ENCODE assay signal across 11 mouse cellular contexts in genomic region chr2:106318695-106319266, GRCm38 (mm10).
DNase-seq lines count a peak whose midpoint lies in the region; ATAC-seq and TF ChIP-seq lines count a peak whose summit lies in the region.
"Had no signal": no experiment of that assay in that cellular context is flagged by ENCODE, and none has a peak within 500 bp of the region (broad histone marks: within the 10 kb centered on the region; RNA-seq: fewer than 3 reads in every experiment).

No protein-coding gene starts in this region.

- ATAC-seq in erythroid progenitor cell, adult 5-6 weeks (replicated peaks; ENCODE audit: low FRiP score, poor library complexity, severe bottlenecking), result no peak

- no peaks in the 10 kb centered on the region for H3K36me3 ChIP-seq in thymus, adult 2 months (ENCODE audit: control insufficient read depth, insufficient read depth, low read length)
- H3K36me3 ChIP-seq: neural tube, embryonic 13.5 days had no signal

- DNase-seq in left cerebral cortex, adult 2 months (ENCODE audit: extremely low spot score in 1 of 2, low spot score in 2 of 2), result no peak
- DNase-seq in left cerebral cortex, adult 8-10 months (ENCODE audit: low spot score in 2 of 2), result no peak
- DNase-seq in brain, adult 2 months (ENCODE audit: low read depth, low spot score), result peak; percentile 59
- DNase-seq in embryo, embryonic 11 days, result peak; percentile 23
- DNase-seq in mesoderm, embryonic 11.5 days (ENCODE audit: low read depth, low spot score), result peak; percentile 6
- DNase-seq in natural killer cell, adult 2 months (ENCODE audit: low spot score in 2 of 2), result no peak
- DNase-seq in thymus, adult 2 months, result no peak
- DNase-seq: lung, postnatal 36 days; thymus, postnatal 36 days had no signal

- WGBS in thymus, adult 2 months, result 90% methylated on average over 3 of the region's 3 CpGs

- intact Hi-C loops in left cerebral cortex, adult 2 months (cut with DNase I), result loop anchor here (5.0 to 10.0 kb wide), 2 partner anchors 234 to 1061 kb away; no protein-coding TSS in a partner anchor

- no peaks in the 10 kb centered on the region for H3K4me1 ChIP-seq in thymus, adult 2 months (replicated peaks; ENCODE audit: control insufficient read depth, insufficient read depth, low read length)
- H3K4me1 ChIP-seq: neural tube, embryonic 13.5 days had no signal

- no peak overlapping the region for H3K4me3 ChIP-seq in left cerebral cortex, adult 2 months
- H3K4me3 ChIP-seq in thymus, adult 2 months (ENCODE audit: control insufficient read depth, insufficient read depth, low read length), result no peak overlapping the region
- H3K4me3 ChIP-seq: neural tube, embryonic 13.5 days had no signal

- no peak overlapping the region for H3K27ac ChIP-seq in left cerebral cortex, adult 2 months
- no peak overlapping the region for H3K27ac ChIP-seq in thymus, adult 2 months (ENCODE audit: control insufficient read depth, insufficient read depth, low read length)
- H3K27ac ChIP-seq: neural tube, embryonic 13.5 days had no signal

- TF ChIP-seq CTCF in left cerebral cortex, adult 2 months (IDR thresholded peaks at IDR 0.05), result peak; percentile 55
- no peak for TF ChIP-seq CTCF in thymus, adult 2 months (IDR thresholded peaks at IDR 0.05; ENCODE audit: borderline replicate concordance, control insufficient read depth, extremely low read depth, insufficient read depth, low read length, poor library complexity)

- H3K27me3 ChIP-seq in thymus, adult 2 months (ENCODE audit: control insufficient read depth, insufficient read depth, low read length), result no peaks in the 10 kb centered on the region
- H3K27me3 ChIP-seq: neural tube, embryonic 13.5 days had no signal

- TF ChIP-seq POLR2A in thymus, adult 2 months (IDR thresholded peaks at IDR 0.05; ENCODE audit: control insufficient read depth, extremely low read depth, insufficient read depth, low read length, poor library complexity), result no peak

Comparison
In these comparisons a context has a peak if more than half of its experiments do, and no peak if none do; other contexts are left out.
1. DNase-seq: peak in brain, adult 2 months (single experiment), embryo, embryonic 11 days (single experiment) and mesoderm, embryonic 11.5 days (single experiment); none in left cerebral cortex, adult 2 months (0 of 2), left cerebral cortex, adult 8-10 months (0 of 2), natural killer cell, adult 2 months (0 of 2) and thymus, adult 2 months (single experiment).